Mouse (Mus musculus): ENCODE measurements at regions not wholly inside any gene's neighbourhood (a gene's known extent, or its start where the extent isn't known, plus 50 kb on each side); places are given as distances from the start of the nearest gene placed in this dataset.

GRCm38 (mm10) chr19:55011341-55011740 is 115.7 kb downstream of the Gpam start:
- Histone ChIP-seq H3K27ac (no peak overlapping the region), H3K36me3 (no peaks in the 10 kb centered on the region), H3K4me3 (no peak overlapping the region), H3K9me3 (0 out of 2 replicates have a peak, but pooled peaks cover 5% of the 10 kb centered on the region), H3K4me1 (replicated peaks) (no peaks in the 10 kb centered on the region), H3K27me3 (ENCODE audit: insufficient read depth, poor library complexity, severe bottlenecking) (no peaks in the 10 kb centered on the region)
- DNase-seq (ENCODE audit: low spot score), result no peak
- 88% methylated on average over 14 of the region's 14 CpGs for WGBS

- DNase-seq (ENCODE audit: low spot score), result no peak
- H3K27ac ChIP-seq, result no peak overlapping the region
- H3K9me3 ChIP-seq, result peaks cover 7% of the 10 kb centered on the region; the same call in 1 of the 2 replicates
- H3K27me3 ChIP-seq (ENCODE audit: insufficient read depth, poor library complexity, severe bottlenecking), result no peaks in the 10 kb centered on the region
- H3K36me3 ChIP-seq, result no peaks in the 10 kb centered on the region
- H3K4me1 ChIP-seq (replicated peaks), result no peaks in the 10 kb centered on the region
- no peak overlapping the region for H3K4me3 ChIP-seq
- WGBS, result 90% methylated on average over 3 of the region's 3 CpGs
Measured at GRCm38 (mm10) chr19:55008463-55009146, 118.4 kb downstream of the Gpam start.

- no peak for DNase-seq (ENCODE audit: low spot score)
- Histone ChIP-seq H3K36me3 (no peaks in the 10 kb centered on the region), H3K4me1 (replicated peaks) (no peaks in the 10 kb centered on the region), H3K27ac (no peak overlapping the region), H3K9me3 (no peaks in the 10 kb centered on the region), H3K4me3 (no peak overlapping the region), H3K27me3 (ENCODE audit: insufficient read depth, poor library complexity, severe bottlenecking) (no peaks in the 10 kb centered on the region)
- 83% methylated on average over 3 of the region's 3 CpGs for WGBS
Measured at GRCm38 (mm10) chr19:54989982-54990381, 137.1 kb downstream of the Gpam start.

DNA sequence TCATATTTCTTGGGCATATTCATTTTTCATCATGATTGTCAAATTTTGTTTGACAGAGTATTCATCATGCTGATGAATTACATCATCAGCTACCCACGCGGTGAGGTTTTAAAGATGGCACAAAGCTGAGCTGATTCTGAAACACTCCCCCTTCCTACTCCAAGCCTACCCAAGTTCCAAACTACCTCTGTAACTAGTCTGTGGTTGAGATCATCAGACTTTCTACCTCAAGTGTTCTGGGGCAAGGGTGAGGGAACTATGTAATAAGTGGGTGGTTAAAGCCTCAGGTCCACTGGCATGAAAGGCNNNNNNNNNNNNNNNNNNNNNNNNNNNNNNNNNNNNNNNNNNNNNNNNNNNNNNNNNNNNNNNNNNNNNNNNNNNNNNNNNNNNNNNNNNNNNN is 142.5 kb downstream of the Gpam start:
- DNase-seq (ENCODE audit: low spot score), result no peak
- H3K9me3 ChIP-seq, result no peaks in the 10 kb centered on the region
- no peak overlapping the region for H3K27ac ChIP-seq
- 91% methylated on average over 2 of the region's 2 CpGs for WGBS
- H3K27me3 ChIP-seq (ENCODE audit: insufficient read depth, poor library complexity, severe bottlenecking), result no peaks in the 10 kb centered on the region
- no peaks in the 10 kb centered on the region for H3K36me3 ChIP-seq
- H3K4me3 ChIP-seq, result no peak overlapping the region
- no peaks in the 10 kb centered on the region for H3K4me1 ChIP-seq (replicated peaks)

- 76% methylated on average over 4 of the region's 4 CpGs for WGBS
- Histone ChIP-seq H3K9me3 (no peaks in the 10 kb centered on the region), H3K4me1 (replicated peaks) (no peaks in the 10 kb centered on the region), H3K36me3 (no peaks in the 10 kb centered on the region), H3K27me3 (ENCODE audit: insufficient read depth, poor library complexity, severe bottlenecking) (no peaks in the 10 kb centered on the region), H3K4me3 (no peak overlapping the region), H3K27ac (no peak overlapping the region)
- no peak for DNase-seq (ENCODE audit: low spot score)
Measured at GRCm38 (mm10) chr19:54982801-54983200, 144.2 kb downstream of the Gpam start.

DNA sequence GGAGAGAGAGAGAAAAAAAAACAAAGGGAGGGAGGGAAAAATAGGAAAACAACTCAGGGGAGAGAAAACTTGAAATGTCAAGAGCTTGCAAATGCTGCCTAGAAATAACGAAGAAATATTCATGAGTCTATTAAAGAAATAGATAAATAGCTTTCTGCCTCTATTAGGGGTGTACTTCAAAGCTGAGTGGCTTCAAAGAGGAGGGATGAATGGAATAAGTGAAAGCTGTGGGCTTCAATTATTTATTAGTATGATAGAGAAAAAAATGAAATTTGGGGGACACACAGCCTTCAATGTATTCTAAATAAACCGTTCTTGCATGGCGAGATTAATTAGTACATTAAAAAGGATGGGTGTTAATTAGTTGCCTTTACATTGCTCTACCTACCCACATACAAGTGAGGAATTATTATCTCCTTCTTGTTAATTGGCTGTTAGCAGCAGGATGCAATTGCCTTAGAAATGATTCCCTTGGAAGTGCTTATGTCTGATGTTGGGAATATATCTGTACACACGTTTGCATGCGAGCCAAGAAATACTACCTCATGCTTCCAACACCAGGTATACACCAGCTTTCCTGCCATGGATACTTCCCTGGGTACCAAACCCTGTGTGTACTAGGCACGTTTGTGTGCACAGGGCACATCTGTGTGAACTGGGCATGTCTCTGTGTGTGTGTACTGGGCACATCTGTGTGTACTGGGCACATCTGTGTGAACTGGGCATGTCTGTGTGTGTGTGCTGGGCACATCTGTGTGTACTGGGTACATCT is 155.4 kb downstream of the Gpam start:
- Histone ChIP-seq H3K27ac (no peak overlapping the region), H3K4me1 (replicated peaks) (no peaks in the 10 kb centered on the region), H3K36me3 (no peaks in the 10 kb centered on the region), H3K9me3 (no peaks in the 10 kb centered on the region), H3K4me3 (no peak overlapping the region), H3K27me3 (ENCODE audit: insufficient read depth, poor library complexity, severe bottlenecking) (no peaks in the 10 kb centered on the region)
- 90% methylated on average over 6 of the region's 6 CpGs for WGBS
- no peak for DNase-seq (ENCODE audit: low spot score)

DNA sequence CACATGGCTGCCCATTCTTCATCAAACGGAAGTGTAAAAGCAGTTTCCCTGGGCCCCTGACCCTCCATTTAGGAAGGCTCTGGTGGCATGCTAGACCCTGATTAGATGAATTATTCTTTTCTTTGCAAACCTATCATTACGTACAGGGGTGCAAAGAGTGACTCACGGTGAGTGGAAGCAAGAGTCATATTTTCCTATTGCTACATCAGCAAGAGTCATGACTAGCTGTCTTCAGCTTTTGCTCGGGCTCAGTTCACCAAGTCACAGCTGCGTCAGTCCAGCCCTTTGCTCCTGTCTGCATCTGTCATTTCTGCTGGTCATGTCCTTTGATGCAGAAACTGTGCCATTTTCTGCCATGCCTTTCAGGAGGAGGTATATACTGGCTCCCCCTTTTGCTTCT is 168.7 kb downstream of the Gpam start:
- no peak overlapping the region for H3K4me3 ChIP-seq
- no peaks in the 10 kb centered on the region for H3K27me3 ChIP-seq (ENCODE audit: insufficient read depth, poor library complexity, severe bottlenecking)
- 87% methylated on average over 5 of the region's 5 CpGs for WGBS
- H3K36me3 ChIP-seq, result no peaks in the 10 kb centered on the region
- no peaks in the 10 kb centered on the region for H3K9me3 ChIP-seq
- no peak for DNase-seq (ENCODE audit: low spot score)
- no peak overlapping the region for H3K27ac ChIP-seq
- H3K4me1 ChIP-seq (replicated peaks), result no peaks in the 10 kb centered on the region

DNA sequence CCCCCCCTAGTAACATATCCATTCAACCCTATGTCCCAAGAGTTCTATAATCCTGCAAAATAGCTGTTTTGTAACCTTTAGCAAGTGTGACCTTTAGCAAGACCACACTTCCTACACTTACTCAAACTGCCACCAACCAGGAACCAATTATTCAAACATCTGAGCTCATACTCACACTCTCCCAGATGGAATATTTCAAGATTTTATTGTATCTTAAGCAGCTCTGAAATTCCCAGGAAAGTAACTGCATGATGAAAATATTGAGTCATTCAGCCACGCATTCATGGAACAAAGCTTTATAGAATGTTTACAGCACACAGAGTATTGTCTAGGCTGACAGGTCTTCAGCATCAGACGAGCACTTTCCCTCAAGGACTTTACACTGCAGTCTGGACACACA is 171.9 kb downstream of the Gpam start:
- Histone ChIP-seq H3K9me3 (no peaks in the 10 kb centered on the region), H3K36me3 (no peaks in the 10 kb centered on the region), H3K27me3 (ENCODE audit: insufficient read depth, poor library complexity, severe bottlenecking) (no peaks in the 10 kb centered on the region), H3K27ac (no peak overlapping the region), H3K4me3 (no peak overlapping the region), H3K4me1 (replicated peaks) (no peaks in the 10 kb centered on the region)
- no peak for DNase-seq (ENCODE audit: low spot score)
- 73% methylated on average over 2 of the region's 2 CpGs for WGBS

DNA sequence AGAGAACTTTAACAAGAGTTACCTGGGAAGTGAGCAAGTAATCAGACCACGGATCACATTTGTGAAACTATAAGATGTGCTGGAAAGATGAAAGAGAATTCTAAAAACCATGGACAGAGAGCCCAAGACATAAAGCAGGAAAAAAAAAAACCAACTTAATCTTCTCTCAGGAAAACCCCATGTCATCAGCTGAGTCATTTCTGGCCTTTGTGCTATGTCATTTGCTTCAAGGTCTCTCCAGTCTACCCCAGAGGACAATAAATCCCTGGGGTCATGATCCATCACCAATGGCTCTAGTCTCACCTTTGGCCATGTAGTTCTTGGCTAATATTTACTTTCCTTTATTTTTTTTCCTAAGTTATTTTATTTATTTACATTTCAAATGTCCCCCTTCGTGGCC is 174.5 kb downstream of the Gpam start:
- DNase-seq (ENCODE audit: low spot score), result no peak
- Histone ChIP-seq H3K27me3 (ENCODE audit: insufficient read depth, poor library complexity, severe bottlenecking) (no peaks in the 10 kb centered on the region), H3K4me1 (replicated peaks) (peaks cover 9% of the 10 kb centered on the region), H3K9me3 (no peaks in the 10 kb centered on the region), H3K4me3 (no peak overlapping the region), H3K27ac (no peak overlapping the region), H3K36me3 (no peaks in the 10 kb centered on the region)
- 67% methylated on average over 2 of the region's 2 CpGs for WGBS

DNA sequence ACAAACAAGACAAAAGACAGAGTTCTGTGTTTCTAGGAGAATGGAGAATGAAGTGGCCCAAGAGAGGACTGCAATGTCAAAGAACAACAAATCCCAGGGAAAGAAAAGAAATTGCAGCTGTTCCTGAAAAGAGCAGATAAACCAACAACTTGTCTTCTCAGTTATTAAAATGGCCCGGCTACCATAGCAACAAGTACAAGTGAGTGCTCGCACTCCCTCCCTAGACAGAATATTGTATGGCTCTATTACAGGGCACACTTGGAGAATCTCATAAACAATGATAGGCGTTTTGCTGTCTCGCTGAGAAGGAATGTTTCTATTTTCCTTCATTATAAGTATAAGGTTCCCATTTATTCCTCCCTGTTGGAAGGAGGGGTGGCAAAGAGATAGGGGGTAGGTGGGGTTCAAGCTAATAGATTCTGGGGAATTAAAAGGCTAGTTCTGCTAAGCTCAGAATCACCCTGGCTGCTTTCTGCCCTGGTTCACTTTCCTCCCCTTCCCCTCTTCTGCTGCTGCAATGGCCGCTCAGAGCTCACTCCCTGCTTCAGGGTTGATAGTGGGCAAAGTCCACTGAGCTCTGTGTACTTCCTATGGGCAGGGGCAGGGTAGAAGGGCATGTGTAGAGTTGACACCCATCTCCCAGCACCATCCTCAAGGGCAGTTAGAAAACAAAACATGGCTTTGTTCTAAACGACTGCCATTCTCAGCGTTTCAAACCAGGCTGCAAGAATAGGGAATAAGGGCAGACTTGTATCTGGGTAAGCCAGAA is 178.5 kb downstream of the Gpam start:
- no peak overlapping the region for H3K27ac ChIP-seq

GRCm38 (mm10) chr19:54947583-54947982 is 179.5 kb downstream of the Gpam start:
- no peaks in the 10 kb centered on the region for H3K36me3 ChIP-seq
- peaks cover 9% of the 10 kb centered on the region for H3K4me1 ChIP-seq (replicated peaks)
- WGBS, result 95% methylated on average over 3 of the region's 3 CpGs
- no peaks in the 10 kb centered on the region for H3K9me3 ChIP-seq
- no peak overlapping the region for H3K27ac ChIP-seq
- no peak for DNase-seq (ENCODE audit: low spot score)
- H3K27me3 ChIP-seq (ENCODE audit: insufficient read depth, poor library complexity, severe bottlenecking), result no peaks in the 10 kb centered on the region
- no peak overlapping the region for H3K4me3 ChIP-seq

More for the DNA sequence above, 178.5 kb downstream of the Gpam start:
- H3K9me3 ChIP-seq, result no peaks in the 10 kb centered on the region
- H3K4me3 ChIP-seq, result no peak overlapping the region
- no peaks in the 10 kb centered on the region for H3K27me3 ChIP-seq (ENCODE audit: insufficient read depth, poor library complexity, severe bottlenecking)
- DNase-seq (ENCODE audit: low spot score), result no peak
- no peaks in the 10 kb centered on the region for H3K36me3 ChIP-seq
- WGBS, result 64% methylated on average over 7 of the region's 7 CpGs
- H3K4me1 ChIP-seq (replicated peaks), result peaks cover 9% of the 10 kb centered on the region

DNA sequence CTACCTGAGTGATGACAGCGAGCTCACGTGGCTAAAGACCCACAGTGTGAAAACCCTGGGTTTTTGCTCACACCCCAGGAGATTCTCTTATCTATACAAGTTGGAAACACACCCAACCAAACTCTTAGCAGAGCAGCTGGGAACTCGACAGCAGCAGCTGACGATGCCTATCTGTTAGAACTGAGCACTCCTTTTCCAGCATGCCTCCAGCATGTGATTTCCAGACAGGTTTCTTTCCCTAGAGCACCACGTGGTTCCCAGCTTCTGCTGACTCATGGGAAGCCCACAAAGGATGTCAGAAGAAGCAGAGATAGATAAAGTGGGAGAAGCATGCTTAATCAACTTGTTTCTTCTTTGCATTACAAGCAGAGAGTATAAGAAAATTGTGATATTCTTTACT is 194.5 kb downstream of the Gpam start:
- Histone ChIP-seq H3K27me3 (ENCODE audit: insufficient read depth, poor library complexity, severe bottlenecking) (no peaks in the 10 kb centered on the region), H3K36me3 (no peaks in the 10 kb centered on the region), H3K4me3 (no peak overlapping the region), H3K9me3 (no peaks in the 10 kb centered on the region), H3K4me1 (replicated peaks) (no peaks in the 10 kb centered on the region), H3K27ac (no peak overlapping the region)
- WGBS, result 73% methylated on average over 5 of the region's 5 CpGs
- no peak for DNase-seq (ENCODE audit: low spot score)

GRCm38 (mm10) chr19:54925888-54926287 is 201.2 kb downstream of the Gpam start:
- H3K4me1 ChIP-seq (replicated peaks), result no peaks in the 10 kb centered on the region
- H3K27ac ChIP-seq, result no peak overlapping the region
- H3K27me3 ChIP-seq (ENCODE audit: insufficient read depth, poor library complexity, severe bottlenecking), result no peaks in the 10 kb centered on the region
- no peaks in the 10 kb centered on the region for H3K9me3 ChIP-seq
- no peak overlapping the region for H3K4me3 ChIP-seq
- DNase-seq (ENCODE audit: low spot score), result no peak
- WGBS, result 75% methylated on average over 4 of the region's 4 CpGs
- no peaks in the 10 kb centered on the region for H3K36me3 ChIP-seq

Measured in hindbrain, embryonic 10.5 days (tissue).